Mouse (Mus musculus): ENCODE data around the gene Pced1b. TPM values are rescaled to one million over a fixed set of nuclear protein-coding genes. Genes with fewer than 3 reads are reported as not detected.
A peak's percentile ranks its signal among the peaks of the same experiment; 100 is the strongest.

Gene Pced1b
- polyA plus RNA-seq, 1 experiment from 2014 or later: 6.0 TPM

DNA sequence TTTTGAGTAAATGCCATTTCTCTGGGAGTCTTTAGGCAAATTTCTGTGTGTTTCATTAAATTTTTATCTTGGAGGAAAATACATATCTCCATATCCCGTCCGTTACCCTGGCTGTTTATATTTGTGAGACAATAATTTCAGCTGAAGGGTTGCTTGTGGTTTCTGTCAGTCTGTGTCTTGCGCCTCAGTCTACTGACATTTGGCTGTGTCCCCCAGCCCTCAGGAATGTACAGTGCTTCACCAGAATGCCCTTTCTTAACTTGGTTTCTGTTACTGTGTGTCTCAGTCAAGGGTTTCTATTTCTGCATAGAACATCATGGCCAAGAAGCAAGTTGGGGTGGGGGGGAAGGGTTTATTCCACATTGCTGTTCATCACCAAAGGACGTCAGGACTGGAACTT, 42.3 kb downstream of the Pced1b start:
- 51% methylated on average over 4 of the region's 4 CpGs for WGBS
- H3K9me3 ChIP-seq (ENCODE audit: control insufficient read depth, low read length): no peaks in the 10 kb centered on the region
- H3K27me3 ChIP-seq (ENCODE audit: control insufficient read depth, insufficient read depth, low read depth, low read length): no peaks in the 10 kb centered on the region
- H3K36me3 ChIP-seq (ENCODE audit: control insufficient read depth, insufficient read depth, low read length): no peaks in the 10 kb centered on the region
- no peak overlapping the region for H3K27ac ChIP-seq (ENCODE audit: low read length)
- no peak overlapping the region for H3K9ac ChIP-seq (ENCODE audit: low read length)
- H3K4me1 ChIP-seq (replicated peaks; ENCODE audit: control insufficient read depth, insufficient read depth, low read length): no peaks in the 10 kb centered on the region
- no peak overlapping the region for H3K4me2 ChIP-seq (ENCODE audit: low read depth, low read length)
- H3K4me3 ChIP-seq (ENCODE audit: low read length): no peak overlapping the region
- 0 out of 2 replicates have a peak, but pooled peaks have one; percentile 45 for ATAC-seq (ENCODE audit: low read depth)

DNA sequence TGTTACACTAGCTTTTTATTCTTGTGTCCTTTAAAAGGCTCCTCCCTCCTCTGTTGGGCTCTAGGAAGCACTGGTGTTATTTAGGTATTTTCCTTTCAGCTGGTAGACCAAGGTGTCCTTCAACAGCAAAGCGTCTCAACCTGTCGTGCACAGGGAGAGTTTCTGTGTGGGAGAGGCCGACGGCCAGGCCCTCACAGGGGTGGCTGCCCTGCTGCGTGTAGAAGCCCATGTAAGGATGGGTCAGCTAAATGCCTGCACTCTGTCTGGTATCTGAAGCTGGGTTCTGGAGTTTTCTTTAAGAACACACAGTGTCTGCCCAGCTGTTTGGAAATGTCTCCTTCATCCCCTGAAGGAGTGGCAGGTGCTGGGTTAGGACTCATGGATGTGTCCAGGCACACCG, 43.4 kb downstream of the Pced1b start:
- Histone ChIP-seq H3K27me3 (ENCODE audit: control insufficient read depth, insufficient read depth, low read depth, low read length) (no peaks in the 10 kb centered on the region), H3K36me3 (ENCODE audit: control insufficient read depth, insufficient read depth, low read length) (no peaks in the 10 kb centered on the region), H3K9ac (ENCODE audit: low read length) (no peak overlapping the region), H3K27ac (ENCODE audit: low read length) (no peak overlapping the region), H3K4me1 (replicated peaks; ENCODE audit: control insufficient read depth, insufficient read depth, low read length) (no peaks in the 10 kb centered on the region), H3K4me2 (ENCODE audit: low read depth, low read length) (no peak overlapping the region), H3K4me3 (ENCODE audit: low read length) (no peak overlapping the region), H3K9me3 (ENCODE audit: control insufficient read depth, low read length) (no peaks in the 10 kb centered on the region)
- no peak for ATAC-seq (ENCODE audit: low read depth)
- 89% methylated on average over 6 of the region's 6 CpGs for WGBS

DNA sequence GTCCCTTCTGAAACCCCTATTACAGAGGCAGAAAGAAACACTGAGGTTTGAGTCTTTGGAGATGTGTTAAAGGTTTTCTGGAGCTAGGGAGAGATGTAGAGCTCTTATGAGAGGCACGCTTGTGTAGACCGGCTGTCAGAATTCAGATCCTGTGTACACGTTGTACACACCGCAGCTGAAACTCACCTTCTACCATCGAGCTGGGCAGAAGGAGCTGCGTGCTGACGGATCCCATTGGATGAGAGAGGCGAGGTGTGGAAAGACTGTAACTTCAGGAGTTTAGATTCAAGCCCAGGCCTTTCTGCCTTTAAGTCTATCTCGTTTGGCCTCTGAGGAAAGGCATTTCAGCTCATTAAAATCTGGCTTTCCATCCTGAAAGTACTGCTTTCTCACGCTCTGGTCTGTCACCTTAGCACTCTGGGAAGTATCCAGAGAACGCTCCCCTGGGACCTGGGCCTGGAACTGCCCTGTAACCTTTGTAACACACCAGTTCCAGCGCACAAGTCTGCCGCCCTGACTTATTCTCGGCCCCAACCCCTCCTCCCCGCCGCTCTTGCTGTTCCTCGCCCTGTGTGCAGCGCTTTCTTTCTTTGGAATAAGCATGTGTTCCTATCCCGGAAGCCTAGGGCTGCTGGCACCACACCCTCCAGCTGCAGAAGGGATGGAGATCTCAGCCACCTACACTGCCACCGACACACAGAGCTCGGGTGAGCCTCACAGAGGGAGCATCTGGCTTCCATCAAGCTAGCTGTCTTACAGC, 44.6 kb downstream of the Pced1b start:
- Histone ChIP-seq H3K27me3 (ENCODE audit: control insufficient read depth, insufficient read depth, low read depth, low read length) (no peaks in the 10 kb centered on the region), H3K36me3 (ENCODE audit: control insufficient read depth, insufficient read depth, low read length) (no peaks in the 10 kb centered on the region), H3K27ac (ENCODE audit: low read length) (no peak overlapping the region), H3K9me3 (ENCODE audit: control insufficient read depth, low read length) (no peaks in the 10 kb centered on the region), H3K4me2 (ENCODE audit: low read depth, low read length) (no peak overlapping the region), H3K4me3 (ENCODE audit: low read length) (no peak overlapping the region), H3K9ac (ENCODE audit: low read length) (no peak overlapping the region), H3K4me1 (replicated peaks; ENCODE audit: control insufficient read depth, insufficient read depth, low read length) (no peaks in the 10 kb centered on the region)
- WGBS: 81% methylated on average over 21 of the region's 21 CpGs
- ATAC-seq (ENCODE audit: low read depth): no peak

DNA sequence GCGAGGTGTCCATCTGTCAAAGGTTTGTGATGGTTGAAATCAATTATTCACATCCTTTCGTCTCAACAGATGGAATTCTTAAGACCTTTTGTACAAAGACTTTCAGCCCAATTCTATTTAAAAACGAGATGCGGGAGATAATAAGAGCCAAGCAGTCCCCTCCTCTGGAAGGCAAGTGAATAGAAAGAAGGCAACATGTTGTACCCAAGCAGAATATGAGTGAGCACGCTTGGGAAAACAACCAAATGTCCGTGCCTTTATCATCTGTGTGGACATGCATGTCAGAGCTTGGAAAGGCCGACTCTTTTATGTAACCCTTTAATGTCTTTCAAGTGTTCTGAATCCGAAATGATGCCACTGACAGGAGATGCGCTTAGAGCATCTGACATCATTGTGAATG, 61.0 kb downstream of the Pced1b start:
- WGBS: 70% methylated on average over 9 of the region's 9 CpGs
- H3K9me3 ChIP-seq (ENCODE audit: control insufficient read depth, low read length): no peaks in the 10 kb centered on the region
- no peaks in the 10 kb centered on the region for H3K4me1 ChIP-seq (replicated peaks; ENCODE audit: control insufficient read depth, insufficient read depth, low read length)
- ATAC-seq (ENCODE audit: low read depth): no peak
- H3K27me3 ChIP-seq (ENCODE audit: control insufficient read depth, insufficient read depth, low read depth, low read length): no peaks in the 10 kb centered on the region
- no peak overlapping the region for H3K9ac ChIP-seq (ENCODE audit: low read length)
- no peak overlapping the region for H3K4me2 ChIP-seq (ENCODE audit: low read depth, low read length)
- H3K4me3 ChIP-seq (ENCODE audit: low read length): no peak overlapping the region
- H3K36me3 ChIP-seq (ENCODE audit: control insufficient read depth, insufficient read depth, low read length): no peaks in the 10 kb centered on the region
- no peak overlapping the region for H3K27ac ChIP-seq (ENCODE audit: low read length)

DNA sequence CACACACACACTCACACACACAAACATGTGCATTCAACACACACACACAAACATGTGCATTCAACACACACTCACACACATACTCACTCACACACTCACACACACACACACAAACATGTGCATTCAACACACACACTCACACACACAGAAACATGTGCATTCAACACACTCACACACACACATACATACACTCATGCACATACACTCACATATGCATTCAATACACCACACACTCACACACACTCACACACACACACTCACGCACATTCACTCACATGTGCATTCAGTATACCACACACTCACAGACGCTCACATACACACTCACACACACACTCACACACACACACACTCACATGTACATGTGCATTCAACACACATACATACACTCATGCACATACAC, 62.6 kb downstream of the Pced1b start:
- Histone ChIP-seq H3K4me3 (ENCODE audit: low read length) (no peak overlapping the region), H3K4me2 (ENCODE audit: low read depth, low read length) (no peak overlapping the region), H3K9me3 (ENCODE audit: control insufficient read depth, low read length) (no peaks in the 10 kb centered on the region), H3K27me3 (ENCODE audit: control insufficient read depth, insufficient read depth, low read depth, low read length) (no peaks in the 10 kb centered on the region), H3K27ac (ENCODE audit: low read length) (no peak overlapping the region), H3K36me3 (ENCODE audit: control insufficient read depth, insufficient read depth, low read length) (no peaks in the 10 kb centered on the region), H3K4me1 (replicated peaks; ENCODE audit: control insufficient read depth, insufficient read depth, low read length) (no peaks in the 10 kb centered on the region), H3K9ac (ENCODE audit: low read length) (no peak overlapping the region)
- WGBS: 88% methylated on average over 2 of the region's 2 CpGs
- ATAC-seq (ENCODE audit: low read depth): no peak

DNA sequence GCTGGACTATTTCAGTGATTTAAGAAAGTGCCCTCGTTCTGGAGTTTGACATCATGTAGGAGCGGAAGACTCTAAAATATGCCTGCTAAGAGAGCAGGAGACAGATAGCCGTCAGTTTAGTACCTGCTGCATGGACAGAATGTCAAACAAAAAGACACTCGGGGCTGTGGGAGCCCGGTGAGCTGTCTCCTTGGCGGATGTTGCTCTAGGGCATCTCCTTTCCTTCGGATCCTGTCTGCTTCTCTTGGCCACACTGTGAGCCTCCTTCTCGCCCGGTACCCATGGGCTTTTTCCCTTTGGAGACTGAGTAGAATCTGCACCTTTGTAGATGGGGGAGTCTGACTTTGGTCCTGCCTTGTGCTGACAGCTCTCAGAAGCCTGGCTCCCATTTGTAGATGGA, 63.3 kb downstream of the Pced1b start:
- no peak overlapping the region for H3K4me3 ChIP-seq (ENCODE audit: low read length)
- WGBS: 61% methylated on average over 9 of the region's 9 CpGs
- H3K36me3 ChIP-seq (ENCODE audit: control insufficient read depth, insufficient read depth, low read length): no peaks in the 10 kb centered on the region
- no peak overlapping the region for H3K27ac ChIP-seq (ENCODE audit: low read length)
- no peak overlapping the region for H3K4me2 ChIP-seq (ENCODE audit: low read depth, low read length)
- ATAC-seq (ENCODE audit: low read depth): no peak
- no peaks in the 10 kb centered on the region for H3K9me3 ChIP-seq (ENCODE audit: control insufficient read depth, low read length)
- H3K4me1 ChIP-seq (replicated peaks; ENCODE audit: control insufficient read depth, insufficient read depth, low read length): no peaks in the 10 kb centered on the region
- no peak overlapping the region for H3K9ac ChIP-seq (ENCODE audit: low read length)
- no peaks in the 10 kb centered on the region for H3K27me3 ChIP-seq (ENCODE audit: control insufficient read depth, insufficient read depth, low read depth, low read length)

DNA sequence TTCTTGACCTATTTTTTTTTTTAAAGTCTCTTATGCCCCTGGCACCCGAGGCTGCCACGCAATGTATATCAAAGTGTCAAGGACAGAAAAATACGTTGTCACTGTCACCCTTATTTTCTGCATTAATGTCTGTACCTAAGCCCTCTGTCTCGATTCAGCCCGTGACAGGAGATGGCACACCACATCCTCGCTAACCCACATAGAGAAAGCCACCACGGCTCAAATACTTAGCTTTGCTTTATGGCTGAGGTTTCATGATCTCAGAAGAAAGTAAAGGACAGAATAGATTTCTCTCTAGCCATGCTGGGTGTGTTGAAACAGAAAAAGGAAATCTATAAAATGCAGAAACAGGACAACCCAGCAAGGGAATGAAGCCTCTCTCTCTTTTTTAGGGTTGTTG, 64.3 kb downstream of the Pced1b start:
- no peak for ATAC-seq (ENCODE audit: low read depth)
- 61% methylated on average over 7 of the region's 7 CpGs for WGBS

DNA sequence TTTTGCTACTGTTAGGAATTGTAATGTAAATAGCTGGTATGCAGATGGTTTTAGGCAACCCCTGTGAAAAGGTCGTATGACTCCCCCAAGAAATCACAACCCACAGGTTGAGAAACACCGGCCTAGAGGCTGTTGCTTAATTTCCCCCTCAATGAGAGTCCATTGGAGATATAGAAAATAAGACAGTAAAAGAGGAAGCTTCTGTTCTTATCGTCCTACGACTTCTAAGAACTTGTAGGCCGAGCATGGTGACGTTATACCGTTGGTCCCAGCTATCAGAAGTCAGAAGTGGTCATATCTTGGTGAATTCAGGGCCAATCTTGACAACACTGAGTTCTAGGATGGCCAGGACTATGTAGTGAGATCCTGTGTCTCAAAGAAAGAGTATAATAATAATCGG, 65.0 kb downstream of the Pced1b start:
- no peak for ATAC-seq (ENCODE audit: low read depth)
- no peaks in the 10 kb centered on the region for H3K27me3 ChIP-seq (ENCODE audit: control insufficient read depth, insufficient read depth, low read depth, low read length)
- no peak overlapping the region for H3K27ac ChIP-seq (ENCODE audit: low read length)
- no peak overlapping the region for H3K4me3 ChIP-seq (ENCODE audit: low read length)
- no peaks in the 10 kb centered on the region for H3K9me3 ChIP-seq (ENCODE audit: control insufficient read depth, low read length)
- H3K9ac ChIP-seq (ENCODE audit: low read length): no peak overlapping the region
- WGBS: 84% methylated on average over 8 of the region's 8 CpGs
- no peaks in the 10 kb centered on the region for H3K4me1 ChIP-seq (replicated peaks; ENCODE audit: control insufficient read depth, insufficient read depth, low read length)
- H3K36me3 ChIP-seq (ENCODE audit: control insufficient read depth, insufficient read depth, low read length): no peaks in the 10 kb centered on the region
- H3K4me2 ChIP-seq (ENCODE audit: low read depth, low read length): no peak overlapping the region

More for the DNA sequence above, 64.3 kb downstream of the Pced1b start:
- Histone ChIP-seq H3K4me3 (ENCODE audit: low read length) (no peak overlapping the region), H3K4me1 (replicated peaks; ENCODE audit: control insufficient read depth, insufficient read depth, low read length) (no peaks in the 10 kb centered on the region), H3K36me3 (ENCODE audit: control insufficient read depth, insufficient read depth, low read length) (no peaks in the 10 kb centered on the region), H3K27ac (ENCODE audit: low read length) (no peak overlapping the region), H3K9ac (ENCODE audit: low read length) (no peak overlapping the region), H3K9me3 (ENCODE audit: control insufficient read depth, low read length) (no peaks in the 10 kb centered on the region), H3K4me2 (ENCODE audit: low read depth, low read length) (no peak overlapping the region), H3K27me3 (ENCODE audit: control insufficient read depth, insufficient read depth, low read depth, low read length) (no peaks in the 10 kb centered on the region)

DNA sequence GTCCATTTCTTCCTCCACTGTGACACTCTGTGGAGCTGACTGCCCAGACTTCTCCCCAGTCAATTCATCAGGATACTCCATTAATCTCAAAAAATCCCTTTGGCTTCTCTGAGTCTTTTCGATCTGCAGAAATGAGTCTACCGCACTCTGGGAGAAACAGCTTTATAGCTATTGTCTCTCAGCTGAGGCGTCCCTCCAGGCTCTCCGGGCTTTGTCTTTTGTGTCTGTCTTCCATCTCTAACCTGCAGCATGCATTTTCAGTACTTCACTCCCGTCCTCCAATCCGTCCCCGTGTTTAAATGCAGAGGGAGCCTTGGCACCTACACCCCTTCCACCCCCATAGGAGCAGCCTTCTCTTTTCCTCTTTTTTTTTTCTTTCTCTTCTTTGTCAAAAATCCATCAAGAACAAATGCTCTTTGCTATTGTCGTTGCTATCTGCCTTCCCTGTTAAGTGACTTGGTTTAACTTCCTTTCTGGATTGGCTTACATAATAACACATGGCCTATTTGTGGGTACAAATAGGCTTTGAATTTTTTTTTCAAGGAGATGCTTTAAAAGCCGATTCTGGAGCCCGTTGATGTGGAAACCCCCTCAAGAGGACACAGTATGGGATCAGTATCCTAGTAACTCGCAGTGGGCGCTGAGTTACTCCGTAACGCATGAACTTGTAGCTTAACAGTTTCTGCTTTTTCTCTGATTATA, 68.0 kb downstream of the Pced1b start:
- WGBS: 75% methylated on average over 14 of the region's 14 CpGs
- Histone ChIP-seq H3K27me3 (ENCODE audit: control insufficient read depth, insufficient read depth, low read depth, low read length) (no peaks in the 10 kb centered on the region), H3K9ac (ENCODE audit: low read length) (no peak overlapping the region), H3K9me3 (ENCODE audit: control insufficient read depth, low read length) (no peaks in the 10 kb centered on the region), H3K4me2 (ENCODE audit: low read depth, low read length) (no peak overlapping the region), H3K4me1 (replicated peaks; ENCODE audit: control insufficient read depth, insufficient read depth, low read length) (no peaks in the 10 kb centered on the region), H3K27ac (ENCODE audit: low read length) (no peak overlapping the region), H3K36me3 (ENCODE audit: control insufficient read depth, insufficient read depth, low read length) (no peaks in the 10 kb centered on the region), H3K4me3 (ENCODE audit: low read length) (no peak overlapping the region)
- no peak for ATAC-seq (ENCODE audit: low read depth)

Data from lung, embryonic 16.5 days (tissue).